Mouse (Mus musculus) heart, embryonic 13.5 days (tissue): ENCODE measurements around the gene Polr3gl. TPM values are rescaled to one million over a fixed set of nuclear protein-coding genes. Genes with fewer than 3 reads are reported as not detected.

Source experiments
- ATAC-seq: fragments of 200-750 bp; cut with Nextera tagmentation; 2 replicates; pipeline ENCODE4 v1.8.0; 2017; ENCODE audit warnings: moderate TSS enrichment; ENCODE audit not compliant: insufficient number of reproducible peaks, low FRiP score, low TSS enrichment; ENCODE audit errors: extremely low read depth
- H3K27ac ChIP-seq: fragments of 300-500 bp; sonication (generic); replicated peaks from 2 replicates; pipeline ENCODE4 v1.5.1; 2015; ENCODE audit warnings: moderate library complexity, mild to moderate bottlenecking, inconsistent platforms
- H3K27me3 ChIP-seq: fragments of 300-500 bp; sonication (generic); replicated peaks from 2 replicates; pipeline ENCODE4 v1.6.1; 2015; ENCODE audit warnings: mild to moderate bottlenecking, inconsistent platforms
- H3K36me3 ChIP-seq: fragments of 300-500 bp; sonication (generic); 2 replicates; pipeline ENCODE4 v1.6.1; 2015; ENCODE audit warnings: mild to moderate bottlenecking, inconsistent platforms
- H3K4me1 ChIP-seq: fragments of 300-500 bp; sonication (generic); 2 replicates; pipeline ENCODE4 v1.6.1; 2015; ENCODE audit warnings: inconsistent platforms
- H3K4me2 ChIP-seq: fragments of 300-500 bp; sonication (generic); 2 replicates; pipeline ENCODE4 v1.6.1; 2015; ENCODE audit warnings: inconsistent platforms, mild to moderate bottlenecking, moderate library complexity
- H3K4me3 ChIP-seq: fragments of 300-500 bp; sonication (generic); 2 replicates; pipeline ENCODE4 v1.5.1; 2015; ENCODE audit warnings: moderate library complexity, mild to moderate bottlenecking, inconsistent platforms
- H3K9ac ChIP-seq: fragments of 300-500 bp; sonication (generic); 2 replicates; pipeline ENCODE4 v1.6.1; 2015; ENCODE audit warnings: inconsistent platforms, mild to moderate bottlenecking, moderate library complexity
- H3K9me3 ChIP-seq: fragments of 300-500 bp; sonication (generic); 2 replicates; pipeline ENCODE4 v1.6.1; 2016; ENCODE audit warnings: inconsistent platforms
- WGBS: fragments of 180-500 bp; shearing (Covaris S2); methylation state at CpG from one replicate; pipeline ENCODE4 v1.1.7; 2015; ENCODE audit warnings: mixed read lengths; 5-methylcytosine and 5-hydroxymethylcytosine counted together
- polyA plus RNA-seq: library from polyadenylated mRNA; unstranded; fragments of >200 nt; fragmentation: Nextera tagmentation; extraction: Ambion mirVana; gene quantifications from 2 replicates; pipeline ENCODE4 v1.2.1, GENCODE M21; 2015

Polr3gl gene
- polyA plus RNA-seq, 1 experiment from 2014 or later, result 33.5 TPM

- Histone ChIP-seq H3K27ac (no peak overlapping the region), H3K4me1 (no peaks in the 10 kb centered on the region), H3K4me3 (no peak overlapping the region), H3K27me3 (peaks cover 12% of the 10 kb centered on the region), H3K9me3 (no peaks in the 10 kb centered on the region), H3K4me2 (no peak overlapping the region), H3K9ac (no peak overlapping the region), H3K36me3 (no peaks in the 10 kb centered on the region)
- ATAC-seq, result no peak
- 77% methylated on average over 2 of the region's 2 CpGs for WGBS
Measured at GRCm38 (mm10) chr3:96539316-96539715, 54.7 kb downstream of the Polr3gl start.

DNA sequence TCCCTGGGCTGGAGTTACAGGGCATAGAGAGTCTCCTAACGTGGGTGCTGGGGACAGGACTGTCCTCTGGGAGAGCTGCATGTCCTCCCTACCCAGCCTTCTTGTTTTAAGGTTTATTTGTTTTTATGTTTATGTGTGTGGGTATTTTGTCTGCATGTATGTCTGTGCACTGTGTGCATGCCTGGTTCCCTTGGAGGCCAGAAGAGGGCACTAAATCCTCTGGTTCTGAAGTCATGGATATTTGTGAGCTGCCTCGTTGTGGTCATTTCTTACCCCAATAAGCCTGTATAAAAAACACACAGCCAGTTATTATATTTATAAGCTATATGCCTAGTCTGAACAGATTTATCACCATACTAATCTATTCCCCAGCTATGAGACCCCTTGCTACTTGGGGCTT, 59.7 kb downstream of the Polr3gl start:
- Histone ChIP-seq H3K27me3 (peaks cover 2% of the 10 kb centered on the region), H3K4me3 (no peak overlapping the region), H3K9me3 (no peaks in the 10 kb centered on the region), H3K9ac (no peak overlapping the region), H3K36me3 (no peaks in the 10 kb centered on the region), H3K27ac (no peak overlapping the region), H3K4me2 (no peak overlapping the region), H3K4me1 (no peaks in the 10 kb centered on the region)
- ATAC-seq, result no peak
- WGBS, result 67% methylated on average over 2 of the region's 2 CpGs

GRCm38 (mm10) chr3:96532050-96532449, 61.9 kb downstream of the Polr3gl start:
- Histone ChIP-seq H3K9ac (no peak overlapping the region), H3K4me1 (peaks cover 12% of the 10 kb centered on the region), H3K9me3 (no peaks in the 10 kb centered on the region), H3K4me3 (no peak overlapping the region), H3K36me3 (no peaks in the 10 kb centered on the region), H3K4me2 (no peak overlapping the region), H3K27ac (no peak overlapping the region), H3K27me3 (peaks cover 25% of the 10 kb centered on the region)
- no peak for ATAC-seq
- WGBS, result 45% methylated on average over 7 of the region's 7 CpGs

DNA sequence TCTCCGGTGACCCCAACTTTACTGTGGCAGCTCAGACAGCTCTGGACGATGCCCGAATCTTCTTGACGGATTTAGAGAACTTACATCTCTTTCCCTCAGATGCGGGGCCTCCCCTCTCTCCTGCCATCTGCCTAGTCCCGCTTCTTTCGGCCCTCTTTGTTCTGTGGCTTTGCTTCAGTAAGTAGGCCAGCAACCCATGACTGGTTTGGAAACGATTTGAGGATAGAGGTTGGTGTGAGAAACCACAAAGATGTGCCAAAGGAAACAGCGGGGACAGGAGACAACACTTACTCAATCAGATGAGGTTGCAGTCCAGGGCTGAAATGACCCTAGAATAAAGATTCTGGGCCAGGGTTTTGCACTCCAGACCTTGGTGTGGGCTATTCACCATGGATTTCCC, 65.5 kb downstream of the Polr3gl start:
- ATAC-seq, result no peak
- Histone ChIP-seq H3K27me3 (peaks cover 43% of the 10 kb centered on the region), H3K27ac (no peak overlapping the region), H3K36me3 (no peaks in the 10 kb centered on the region), H3K9ac (no peak overlapping the region), H3K9me3 (no peaks in the 10 kb centered on the region), H3K4me3 (no peak overlapping the region), H3K4me2 (0 out of 2 replicates have a peak overlapping the region, but pooled peaks have one; percentile 91), H3K4me1 (peaks cover 37% of the 10 kb centered on the region)
- WGBS, result 58% methylated on average over 9 of the region's 9 CpGs

Other genes with a start within 250 kb of the Polr3gl start
- gene BC107364, start 141.9 kb downstream of the Polr3gl start, polyA plus RNA-seq, result 0.68 and 0.78 TPM in 2 replicates
- 7.4 and 7.5 TPM in 2 replicates for gene Hfe2, start 69.0 kb downstream of the Polr3gl start, polyA plus RNA-seq
- gene Txnip, start 36.2 kb downstream of the Polr3gl start, polyA plus RNA-seq, result 156 and 165 TPM in 2 replicates
- 1.6 and 1.7 TPM in 2 replicates for gene Gm16253, start 17.2 kb downstream of the Polr3gl start, polyA plus RNA-seq
- gene Ankrd34a, start 2.5 kb upstream of the Polr3gl start, polyA plus RNA-seq, result 6.5 and 8.1 TPM in 2 replicates
- gene Lix1l, start 7.0 kb upstream of the Polr3gl start, polyA plus RNA-seq, result 4.6 and 5.2 TPM in 2 replicates
- 80.7 and 84.5 TPM in 2 replicates for gene Rbm8a, start 35.8 kb upstream of the Polr3gl start, polyA plus RNA-seq
- gene Pex11b, start 41.2 kb upstream of the Polr3gl start, polyA plus RNA-seq, result 35.8 and 37.3 TPM in 2 replicates
- gene Gm42957, start 41.3 kb upstream of the Polr3gl start, polyA plus RNA-seq, result 0.05 and 0.14 TPM in 2 replicates
- 0.82 and 1.1 TPM in 2 replicates for gene Itga10, start 51.4 kb upstream of the Polr3gl start, polyA plus RNA-seq
- gene Ankrd35, start 76.0 kb upstream of the Polr3gl start, polyA plus RNA-seq, result 0.09 and 0.33 TPM in 2 replicates
- gene Pias3, start 102.2 kb upstream of the Polr3gl start, polyA plus RNA-seq, result 36.0 and 37.7 TPM in 2 replicates
- 7.1 and 7.2 TPM in 2 replicates for gene Nudt17, start 114.4 kb upstream of the Polr3gl start, polyA plus RNA-seq
- 25.2 and 29.3 TPM in 2 replicates for gene Polr3c, start 133.4 kb upstream of the Polr3gl start, polyA plus RNA-seq
- 36.9 and 44.8 TPM in 2 replicates for gene Rnf115, start 133.5 kb upstream of the Polr3gl start, polyA plus RNA-seq
- gene Pdzk1, start 235.1 kb upstream of the Polr3gl start, polyA plus RNA-seq, result 0.08 and 0.38 TPM in 2 replicates
- gene Cd160, start 235.2 kb upstream of the Polr3gl start, polyA plus RNA-seq, result 0.36 TPM in 1 of 2 replicates, not detected in the other